Mouse (Mus musculus) liver, adult 2 months (tissue): ENCODE measurements around the gene Babam2.

Source experiments
- CTCF ChIP-seq: fragments of 200-500 bp; IDR thresholded peaks from 2 replicates; pipeline ENCODE4 v1.5.1; 2011; ENCODE audit warnings: low read depth, low read length, control low read depth
- POLR2A ChIP-seq: fragments of 200-500 bp; IDR thresholded peaks from 2 replicates; pipeline ENCODE4 v1.6.1; 2011; ENCODE audit warnings: low read length, control low read depth; ENCODE audit not compliant: insufficient read depth; ENCODE audit errors: extremely low read depth

GRCm38 (mm10) chr5:32102484-32102883 lies 405.0 kb downstream of the Babam2 start:
- TF ChIP-seq POLR2A, result no peak
- no peak for TF ChIP-seq CTCF
